Mouse (Mus musculus) kidney, embryonic 14.5 days (tissue): ENCODE results near the gene Pigk. TPM values are rescaled to one million over a fixed set of nuclear protein-coding genes. Genes with fewer than 3 reads are reported as not detected.
A peak's percentile ranks its signal among the peaks of the same experiment; 100 is the strongest.

Source experiments
- ATAC-seq: fragments of 200-750 bp; cut with Nextera tagmentation; 2 replicates; pipeline ENCODE4 v1.8.0; 2017; ENCODE audit warnings: moderate number of reproducible peaks, mild to moderate bottlenecking, moderate TSS enrichment, moderate library complexity; ENCODE audit not compliant: low FRiP score, low TSS enrichment
- H3K27ac ChIP-seq: fragments of 300-500 bp; sonication (generic); 2 replicates; pipeline ENCODE4 v1.5.1; 2014; ENCODE audit warnings: low read depth, mild to moderate bottlenecking, low read length, moderate library complexity, mixed read lengths
- H3K27me3 ChIP-seq: fragments of 300-500 bp; sonication (generic); 2 replicates; pipeline ENCODE4 v1.6.1; 2014; ENCODE audit warnings: mild to moderate bottlenecking, low read length; ENCODE audit not compliant: control insufficient read depth, insufficient read depth
- H3K36me3 ChIP-seq: fragments of 300-500 bp; sonication (generic); 2 replicates; pipeline ENCODE4 v1.6.1; 2014; ENCODE audit warnings: low read length, mixed read lengths; ENCODE audit not compliant: control insufficient read depth, insufficient read depth
- H3K4me1 ChIP-seq: fragments of 300-500 bp; sonication (generic); 2 replicates; pipeline ENCODE4 v1.6.1; 2014; ENCODE audit warnings: low read length, mixed read lengths; ENCODE audit not compliant: control insufficient read depth, insufficient read depth
- H3K4me2 ChIP-seq: fragments of 300-500 bp; sonication (generic); replicated peaks from 2 replicates; pipeline ENCODE4 v1.6.1; 2014; ENCODE audit warnings: low read depth, mild to moderate bottlenecking, low read length
- H3K4me3 ChIP-seq: fragments of 300-500 bp; sonication (generic); 2 replicates; pipeline ENCODE4 v1.5.1; 2014; ENCODE audit warnings: mild to moderate bottlenecking, low read length
- H3K9ac ChIP-seq: fragments of 300-500 bp; sonication (generic); 2 replicates; pipeline ENCODE4 v1.6.1; 2014; ENCODE audit warnings: low read depth, mild to moderate bottlenecking, low read length, moderate library complexity
- H3K9me3 ChIP-seq: fragments of 300-500 bp; sonication (generic); 2 replicates; pipeline ENCODE4 v1.6.1; 2016; ENCODE audit warnings: low read length; ENCODE audit not compliant: control insufficient read depth
- WGBS: fragments of 180-500 bp; shearing (Covaris S2); extraction: QIAGEN DNeasy Blood & Tissue Kit; methylation state at CpG from one replicate; pipeline ENCODE4 v1.1.7; 2014; 5-methylcytosine and 5-hydroxymethylcytosine counted together
- polyA plus RNA-seq: library from polyadenylated mRNA; unstranded; fragments of >200 nt; fragmentation: Nextera tagmentation; extraction: Ambion mirVana; gene quantifications from 2 replicates; pipeline ENCODE4 v1.2.1, GENCODE M21; 2014

Pigk gene
- polyA plus RNA-seq, 1 experiment from 2014 or later, result 48.9 TPM

DNA sequence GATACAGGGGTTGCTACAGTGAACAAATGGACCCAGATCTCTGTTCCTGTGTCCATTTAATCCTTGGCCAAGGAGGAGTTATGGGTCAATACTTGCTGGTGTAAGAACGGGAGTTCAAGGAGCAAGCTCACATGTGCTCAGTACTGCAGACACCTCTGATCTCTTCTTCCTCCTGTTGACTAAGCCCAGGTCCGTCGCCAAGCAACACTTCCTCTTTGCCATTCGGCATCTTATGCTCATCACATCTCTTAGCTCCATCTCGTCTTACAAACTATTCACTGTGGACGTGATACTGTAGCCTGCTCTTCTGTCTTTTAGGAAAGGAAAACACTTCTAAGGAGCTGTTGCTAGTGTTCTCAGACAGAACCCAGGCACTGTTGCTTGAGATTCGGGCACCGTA lies 203.7 kb downstream of the Pigk start:
- Histone ChIP-seq H3K9me3 (no peaks in the 10 kb centered on the region), H3K4me1 (no peaks in the 10 kb centered on the region), H3K4me2 (no peak overlapping the region), H3K27me3 (no peaks in the 10 kb centered on the region), H3K36me3 (no peaks in the 10 kb centered on the region), H3K4me3 (no peak overlapping the region), H3K9ac (no peak overlapping the region), H3K27ac (no peak overlapping the region)
- 76% methylated on average over 8 of the region's 8 CpGs for WGBS
- ATAC-seq, result no peak

- no peak for ATAC-seq
- 65% methylated on average over 10 of the region's 10 CpGs for WGBS
- H3K4me1 ChIP-seq, result no peaks in the 10 kb centered on the region
Measured at GRCm38 (mm10) chr3:152919101-152919500, 205.2 kb downstream of the Pigk start.

DNA sequence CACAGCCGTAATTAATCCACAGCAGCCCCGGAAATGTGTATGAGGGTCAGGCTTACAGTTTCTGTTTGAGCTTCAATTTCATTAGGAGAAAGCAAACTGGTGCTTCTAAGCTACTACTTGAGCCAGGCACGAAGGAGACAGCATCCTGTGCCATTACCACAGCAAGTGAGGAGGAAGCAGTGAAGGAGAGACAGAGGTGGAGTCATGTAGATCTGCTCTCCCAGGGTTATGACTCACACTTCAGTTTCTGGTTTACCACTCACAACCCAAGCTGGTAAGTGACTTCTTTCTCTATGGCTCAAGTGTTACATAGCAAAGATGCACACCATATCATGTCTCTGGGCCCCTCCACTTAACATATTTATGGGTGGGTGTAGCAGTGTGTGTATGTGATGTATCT lies 206.5 kb downstream of the Pigk start:
- 42% methylated on average over 3 of the region's 3 CpGs for WGBS
- H3K4me3 ChIP-seq, result no peak overlapping the region

More at GRCm38 (mm10) chr3:152919101-152919500, 205.2 kb downstream of the Pigk start:
- H3K27me3 ChIP-seq, result no peaks in the 10 kb centered on the region
- H3K9me3 ChIP-seq, result no peaks in the 10 kb centered on the region
- H3K27ac ChIP-seq, result no peak overlapping the region
- no peak overlapping the region for H3K4me2 ChIP-seq
- no peaks in the 10 kb centered on the region for H3K36me3 ChIP-seq
- no peak overlapping the region for H3K4me3 ChIP-seq
- no peak overlapping the region for H3K9ac ChIP-seq

DNA sequence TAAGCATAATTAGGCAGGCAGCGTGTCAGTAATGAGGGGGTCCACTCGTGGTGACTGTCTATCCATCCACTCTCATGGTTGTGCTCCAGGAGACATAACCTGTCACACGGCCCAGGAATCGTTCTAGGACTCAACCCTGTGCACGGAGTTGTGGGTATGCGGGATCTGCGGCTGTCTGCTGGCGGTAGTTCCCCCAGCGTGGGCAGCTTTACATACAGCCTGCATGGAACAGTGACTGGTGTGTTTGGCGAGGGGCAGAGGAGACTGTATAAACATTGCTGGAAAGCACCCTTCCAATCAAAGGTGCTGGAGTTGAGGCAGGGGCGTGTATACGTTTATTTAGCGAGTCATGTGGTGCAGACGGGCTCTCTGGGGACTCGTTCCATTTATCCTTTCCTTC lies 209.6 kb downstream of the Pigk start:
- Histone ChIP-seq H3K9me3 (no peaks in the 10 kb centered on the region), H3K4me1 (0 out of 2 replicates have a peak, but pooled peaks cover 2% of the 10 kb centered on the region), H3K27me3 (no peaks in the 10 kb centered on the region), H3K36me3 (no peaks in the 10 kb centered on the region), H3K9ac (no peak overlapping the region), H3K4me2 (no peak overlapping the region), H3K27ac (no peak overlapping the region), H3K4me3 (no peak overlapping the region)
- WGBS, result 58% methylated on average over 15 of the region's 15 CpGs
- ATAC-seq, result 0 out of 2 replicates have a peak, but pooled peaks have one; percentile 18

More for the DNA sequence above, 206.5 kb downstream of the Pigk start:
- ATAC-seq, result no peak
- Histone ChIP-seq H3K4me2 (no peak overlapping the region), H3K36me3 (no peaks in the 10 kb centered on the region), H3K9ac (no peak overlapping the region), H3K4me1 (no peaks in the 10 kb centered on the region), H3K27me3 (no peaks in the 10 kb centered on the region), H3K27ac (no peak overlapping the region), H3K9me3 (no peaks in the 10 kb centered on the region)

- 89% methylated on average over 8 of the region's 8 CpGs for WGBS
- no peaks in the 10 kb centered on the region for H3K36me3 ChIP-seq
- no peak overlapping the region for H3K27ac ChIP-seq
- H3K9ac ChIP-seq, result no peak overlapping the region
- no peaks in the 10 kb centered on the region for H3K9me3 ChIP-seq
- H3K27me3 ChIP-seq, result no peaks in the 10 kb centered on the region
- 0 out of 2 replicates have a peak, but pooled peaks cover 3% of the 10 kb centered on the region for H3K4me1 ChIP-seq
- ATAC-seq, result no peak
- no peak overlapping the region for H3K4me3 ChIP-seq
- no peak overlapping the region for H3K4me2 ChIP-seq
Measured at GRCm38 (mm10) chr3:152925364-152925763, 211.5 kb downstream of the Pigk start.

GRCm38 (mm10) chr3:152926166-152926565 lies 212.3 kb downstream of the Pigk start:
- no peak overlapping the region for H3K9ac ChIP-seq
- no peak overlapping the region for H3K27ac ChIP-seq
- no peaks in the 10 kb centered on the region for H3K27me3 ChIP-seq
- no peak for ATAC-seq
- no peaks in the 10 kb centered on the region for H3K9me3 ChIP-seq
- H3K4me3 ChIP-seq, result no peak overlapping the region
- no peak overlapping the region for H3K4me2 ChIP-seq
- WGBS, result 53% methylated on average over 4 of the region's 4 CpGs
- H3K4me1 ChIP-seq, result 0 out of 2 replicates have a peak, but pooled peaks cover 3% of the 10 kb centered on the region
- H3K36me3 ChIP-seq, result no peaks in the 10 kb centered on the region

GRCm38 (mm10) chr3:152928287-152928975 lies 214.5 kb downstream of the Pigk start:
- 0 out of 2 replicates have a peak, but pooled peaks cover 3% of the 10 kb centered on the region for H3K4me1 ChIP-seq
- H3K4me2 ChIP-seq, result no peak overlapping the region
- WGBS, result 64% methylated on average over 13 of the region's 13 CpGs
- no peak for ATAC-seq
- no peaks in the 10 kb centered on the region for H3K9me3 ChIP-seq
- H3K9ac ChIP-seq, result no peak overlapping the region
- no peak overlapping the region for H3K27ac ChIP-seq
- H3K27me3 ChIP-seq, result no peaks in the 10 kb centered on the region
- H3K4me3 ChIP-seq, result no peak overlapping the region
- no peaks in the 10 kb centered on the region for H3K36me3 ChIP-seq

GRCm38 (mm10) chr3:152929256-152929787 lies 215.4 kb downstream of the Pigk start:
- Histone ChIP-seq H3K27me3 (no peaks in the 10 kb centered on the region), H3K27ac (no peak overlapping the region), H3K4me1 (0 out of 2 replicates have a peak, but pooled peaks cover 3% of the 10 kb centered on the region), H3K4me2 (no peak overlapping the region), H3K9me3 (no peaks in the 10 kb centered on the region), H3K36me3 (no peaks in the 10 kb centered on the region), H3K4me3 (no peak overlapping the region), H3K9ac (no peak overlapping the region)
- ATAC-seq, result no peak
- 73% methylated on average over 10 of the region's 10 CpGs for WGBS

DNA sequence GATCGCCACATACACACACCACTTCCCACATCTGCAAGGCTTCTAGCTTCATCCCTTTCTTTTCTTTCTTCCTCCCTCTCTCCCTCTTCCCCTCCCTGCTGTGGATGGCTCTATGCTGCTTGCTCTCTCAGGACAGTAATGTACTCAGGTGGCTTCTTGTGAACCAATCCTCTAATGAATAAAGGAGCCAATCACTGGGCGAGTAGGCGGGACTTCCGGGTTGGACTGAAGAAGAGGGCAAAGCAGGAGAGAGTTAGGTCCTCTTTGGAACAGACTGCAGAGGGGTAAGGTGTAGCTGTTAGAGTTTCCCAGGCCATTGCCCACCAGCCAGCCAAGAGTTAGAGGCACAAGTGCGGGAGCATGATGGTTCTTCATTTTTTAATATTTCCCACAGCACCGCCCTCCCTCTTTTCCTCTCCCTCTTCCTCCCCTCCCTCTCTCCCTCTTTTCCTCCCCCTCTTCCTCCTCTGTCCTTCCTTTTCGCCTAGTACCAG lies 215.9 kb downstream of the Pigk start:
- Histone ChIP-seq H3K27ac (no peak overlapping the region), H3K36me3 (no peaks in the 10 kb centered on the region), H3K9me3 (no peaks in the 10 kb centered on the region), H3K4me3 (no peak overlapping the region), H3K4me2 (no peak overlapping the region), H3K27me3 (no peaks in the 10 kb centered on the region), H3K4me1 (0 out of 2 replicates have a peak, but pooled peaks cover 3% of the 10 kb centered on the region), H3K9ac (no peak overlapping the region)
- WGBS, result 80% methylated on average over 7 of the region's 7 CpGs
- no peak for ATAC-seq
